Mouse (Mus musculus) urinary bladder, postnatal 14 days (tissue): Measurements from ENCODE around the gene Eif3c.

Source experiments
- DNase-seq: peaks from one replicate; pipeline ENCODE4 v3.0.0; 2021; ENCODE audit warnings: low spot score

Eif3c gene

DNA sequence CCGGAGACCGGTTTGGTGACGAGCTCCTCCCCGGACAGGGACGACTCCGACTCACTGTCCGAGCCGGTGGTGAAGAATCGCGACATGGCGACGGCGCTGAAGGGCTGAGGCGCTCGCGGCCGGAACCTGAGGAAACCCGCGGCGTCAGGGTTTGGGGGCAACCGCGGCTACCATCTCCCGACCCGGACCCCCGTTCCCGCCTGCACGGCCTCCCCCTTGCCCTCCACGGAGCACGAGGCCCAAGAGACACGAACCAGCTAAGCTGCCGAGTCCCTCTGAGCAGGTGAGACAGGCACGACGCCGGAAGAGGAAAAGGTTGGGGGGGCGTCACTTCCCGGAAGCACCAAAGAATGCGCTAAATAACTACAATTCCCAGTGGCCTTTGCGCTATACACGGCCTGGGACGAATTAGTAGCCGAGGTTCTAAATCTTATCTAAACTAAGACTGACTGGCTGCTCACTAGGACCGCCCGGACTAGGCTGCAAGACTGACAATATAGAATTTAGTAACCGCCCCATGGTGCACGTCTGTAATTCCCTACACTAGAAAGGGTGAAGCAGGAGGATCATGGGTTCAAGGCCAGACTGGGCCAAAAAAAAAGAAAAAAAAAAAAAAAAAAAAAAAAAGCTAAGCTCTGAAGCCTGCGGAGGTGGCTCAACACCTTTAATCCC is at the start of gene Eif3c:
Gene Eif3c, minus strand, starts transcription at position 318 of the 672 bp plus-strand sequence.
- peak; percentile 84 for DNase-seq

DNA sequence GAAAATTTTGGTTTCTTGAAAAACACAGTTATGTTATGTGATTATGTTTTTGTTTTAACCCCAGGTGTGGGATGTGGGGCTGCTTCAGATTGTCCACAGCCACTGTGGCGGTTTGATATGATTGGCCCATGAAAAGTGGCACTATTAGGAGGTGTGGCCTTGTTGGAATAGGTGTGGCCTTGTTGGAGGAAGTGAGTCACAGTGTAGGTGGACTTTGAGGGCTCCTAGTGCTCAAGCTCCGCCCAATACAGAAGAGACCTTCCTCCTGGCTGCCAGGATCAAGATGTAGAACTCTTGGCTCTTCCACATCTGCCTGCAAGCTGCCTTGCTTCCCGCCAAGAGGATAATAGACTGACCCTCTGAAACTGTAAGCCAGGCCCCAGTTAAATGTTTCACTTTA is 46.5 kb upstream of the Eif3c start:
- no peak for DNase-seq

DNA sequence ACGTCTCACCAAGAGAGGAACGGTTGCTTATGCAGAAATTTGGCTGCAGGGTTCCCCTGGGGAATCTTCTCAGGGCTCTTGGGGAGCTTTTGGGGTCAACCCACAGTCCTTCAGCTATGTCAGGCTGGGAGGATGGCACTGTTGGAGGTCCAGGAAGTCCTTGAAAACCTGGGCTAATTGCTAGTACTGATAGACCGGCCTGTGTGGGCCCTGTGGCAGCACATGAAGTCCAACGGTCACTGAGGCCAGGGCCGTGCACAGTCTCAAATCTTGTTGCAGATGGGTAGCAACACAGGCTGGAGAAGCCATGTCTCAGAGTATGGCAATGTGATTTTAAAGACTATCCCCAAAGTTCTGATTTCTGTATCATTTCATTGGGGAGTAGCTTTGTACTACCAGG is 41.6 kb upstream of the Eif3c start:
- no peak for DNase-seq

DNA sequence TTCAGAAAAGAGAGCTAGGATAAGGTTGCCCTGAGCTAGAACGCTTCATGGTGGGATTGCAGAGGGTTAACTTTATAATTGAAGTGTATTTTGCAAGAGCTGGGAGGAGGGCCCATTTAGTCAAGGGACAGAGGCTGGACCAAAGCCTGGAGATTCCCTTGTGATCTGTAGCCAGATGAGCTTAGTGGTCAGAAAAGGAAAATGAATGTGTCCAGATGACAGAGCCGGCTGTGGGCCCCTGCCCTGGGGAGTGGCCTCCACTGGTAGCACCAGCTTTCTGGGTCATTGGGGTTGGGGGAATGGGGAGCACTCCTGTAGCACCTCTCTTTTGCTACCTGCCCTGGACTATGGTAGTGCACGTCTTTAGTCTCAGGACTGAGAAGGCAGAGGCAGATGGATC is 40.9 kb upstream of the Eif3c start:
- DNase-seq, result peak; percentile 79

DNA sequence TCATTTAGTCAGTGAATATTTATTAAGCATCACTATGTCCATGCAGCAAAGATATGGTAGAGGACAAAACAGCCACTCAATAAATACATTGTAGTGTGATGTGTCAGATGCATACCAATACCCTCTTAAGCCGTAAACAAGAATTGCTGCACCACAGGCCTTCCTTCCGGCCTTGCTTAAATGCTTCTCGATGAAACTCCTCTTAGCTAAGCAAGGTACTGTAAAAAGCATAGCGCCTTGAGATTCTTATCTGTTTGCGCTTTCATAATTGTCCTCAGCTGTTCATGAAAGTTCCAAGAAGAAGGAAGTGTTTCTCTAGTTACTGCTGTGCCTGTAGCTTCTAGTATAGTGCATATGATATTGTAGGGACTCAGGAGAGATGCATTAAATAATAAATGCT is 40.4 kb upstream of the Eif3c start:
- DNase-seq, result no peak

DNA sequence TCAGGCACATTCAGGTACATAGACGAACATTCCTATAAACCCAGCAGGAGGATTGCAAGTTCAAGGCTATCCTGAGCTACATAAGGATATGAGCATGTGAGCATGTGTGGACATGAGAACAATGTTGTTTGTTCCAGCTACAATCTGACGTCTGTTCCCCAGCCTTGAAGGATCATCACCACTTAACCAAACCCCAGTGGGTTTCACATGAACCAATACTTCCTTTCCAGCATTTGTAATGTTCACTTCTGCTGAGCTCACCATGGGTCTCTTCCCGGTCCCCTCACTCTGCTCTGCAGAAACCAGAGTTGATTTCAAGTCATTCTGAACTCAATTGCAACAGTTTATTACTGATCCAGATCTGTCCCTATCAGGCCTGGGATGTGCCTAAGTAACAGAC is 36.4 kb upstream of the Eif3c start:
- DNase-seq, result no peak

DNA sequence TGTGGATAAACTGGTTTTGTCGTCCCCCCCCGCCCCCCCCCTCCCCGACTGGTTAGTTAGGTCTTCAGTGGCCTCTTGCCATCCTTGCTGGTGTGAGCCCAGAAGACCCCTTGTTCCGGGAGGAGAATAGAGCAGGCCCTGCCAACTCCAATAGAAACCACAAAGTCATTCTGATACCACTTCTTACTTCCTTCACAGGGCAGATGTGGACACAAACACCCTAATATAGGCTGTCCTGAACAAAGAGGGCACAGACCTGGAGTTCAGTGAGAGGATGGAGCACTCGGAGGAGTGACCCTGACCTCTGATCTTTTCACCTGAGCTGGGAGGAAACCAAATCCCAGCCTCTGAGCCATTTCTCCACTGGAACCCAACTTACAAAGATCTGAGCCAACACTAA is 35.7 kb upstream of the Eif3c start:
- DNase-seq, result no peak

DNA sequence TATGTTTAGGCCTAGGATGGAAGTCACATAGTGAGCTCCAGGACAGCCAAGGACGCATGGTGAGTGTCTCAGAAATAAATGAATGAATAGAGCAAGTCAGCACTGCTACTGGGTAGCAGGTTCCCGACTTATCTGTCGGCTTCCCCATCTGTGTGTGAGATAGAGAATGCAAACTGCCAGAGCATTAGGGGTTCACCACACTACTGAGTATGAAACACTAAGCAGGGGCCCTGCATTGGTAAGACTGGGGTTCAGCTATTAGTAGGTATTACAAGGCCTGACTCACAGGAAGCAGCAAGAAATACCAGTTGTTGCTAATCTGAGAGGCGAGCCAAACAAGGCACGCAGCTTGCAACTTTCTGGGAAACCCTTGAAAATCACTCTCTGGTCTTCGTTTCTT is 32.7 kb upstream of the Eif3c start:
- no peak for DNase-seq

DNA sequence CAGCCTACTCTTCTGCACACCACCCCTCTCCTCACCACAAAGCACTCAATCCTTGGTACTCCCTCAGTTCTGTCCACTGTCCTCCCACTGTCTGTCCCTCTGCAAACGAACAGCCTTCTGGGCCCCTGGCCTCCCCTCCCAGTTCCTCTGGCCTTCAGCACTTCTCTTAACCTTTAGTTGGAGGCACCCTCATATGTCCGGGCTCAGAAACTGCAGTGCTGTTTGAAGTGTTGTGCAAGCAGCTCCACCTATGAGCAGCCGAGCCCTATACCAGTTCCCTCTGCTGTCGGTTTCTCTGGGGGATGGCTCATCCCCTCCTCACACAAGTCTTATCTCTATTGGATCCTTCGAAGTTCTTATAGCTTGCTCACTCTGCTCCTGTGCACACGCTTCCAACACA is 30.2 kb upstream of the Eif3c start:
- no peak for DNase-seq

DNA sequence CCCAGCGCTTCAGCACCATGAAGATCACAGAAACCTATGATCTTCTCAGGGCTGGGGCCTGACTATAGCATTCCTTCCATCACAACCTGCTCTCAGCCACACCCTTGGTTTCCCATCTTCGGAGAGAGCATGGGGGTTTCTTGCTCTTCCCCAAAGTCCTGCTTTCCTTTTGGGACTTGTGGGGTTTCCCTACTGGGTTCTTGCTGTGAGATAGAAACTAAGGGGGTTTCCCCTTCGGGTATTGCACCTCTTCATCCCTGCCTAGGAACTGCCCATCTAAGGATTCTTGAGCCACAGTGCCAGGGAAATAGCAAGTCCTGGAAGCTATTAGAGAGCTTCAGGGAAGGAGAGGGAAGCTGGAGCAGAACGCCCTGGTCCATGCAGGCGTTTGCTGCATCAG is 29.7 kb upstream of the Eif3c start:
- DNase-seq, result no peak

DNA sequence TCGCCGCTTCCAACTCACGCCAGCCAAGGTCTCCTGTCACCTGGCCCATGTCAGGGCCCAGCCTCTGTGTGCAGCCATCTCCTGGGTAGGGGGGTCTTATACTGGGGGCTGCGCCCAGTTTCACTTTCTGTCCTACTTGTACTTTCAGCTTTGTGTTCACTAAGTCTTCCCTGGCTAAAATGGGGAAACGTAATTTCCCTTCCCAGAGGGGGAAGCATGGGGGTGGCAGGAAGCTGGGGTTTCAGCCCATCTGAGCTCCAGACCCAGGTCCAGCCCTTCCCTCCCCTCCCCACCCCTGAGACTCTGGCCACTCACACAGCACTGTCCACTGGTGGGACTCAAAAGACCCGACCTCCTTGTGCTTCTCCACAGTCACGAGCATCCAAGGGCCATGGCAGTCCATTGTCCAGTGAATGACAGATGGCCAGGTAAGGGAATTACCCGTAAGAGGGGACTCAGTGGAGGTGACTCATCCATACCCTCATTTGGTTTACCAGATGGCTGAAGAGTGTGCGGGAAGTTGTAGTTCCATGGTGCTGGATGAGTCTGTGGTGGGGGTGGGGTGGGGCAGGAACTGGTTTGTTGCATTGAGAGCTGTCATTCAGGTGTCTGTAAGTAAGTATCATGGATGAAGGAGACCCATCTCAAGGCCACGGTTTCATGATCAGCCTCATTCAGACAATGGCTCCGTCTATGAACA is 28.8 kb upstream of the Eif3c start, which contains the start of gene Il27:
Gene Il27, minus strand, starts transcription at position 80 of the 700 bp plus-strand sequence.
- DNase-seq, result no peak

DNA sequence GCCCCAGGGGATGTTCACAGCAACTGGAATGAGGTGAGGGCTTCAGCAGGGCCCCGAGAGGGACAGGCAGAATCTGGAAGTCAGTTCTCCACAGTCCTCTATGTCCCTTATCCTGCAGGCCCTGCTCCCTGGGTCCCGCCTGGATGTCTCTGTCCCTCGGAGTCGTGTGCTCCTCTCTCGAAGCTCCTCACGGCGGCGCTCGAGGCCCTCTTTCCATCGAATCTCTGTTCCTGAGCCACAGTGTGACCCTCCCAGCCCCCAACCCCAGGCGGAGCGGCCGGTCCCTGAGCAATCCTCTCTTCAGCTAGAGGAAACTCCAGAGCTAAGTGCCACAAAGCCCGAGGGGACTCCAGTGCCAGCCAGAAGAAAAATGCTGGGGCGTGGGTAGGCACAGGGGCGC is 21.6 kb upstream of the Eif3c start:
- peak; percentile 75 for DNase-seq

DNA sequence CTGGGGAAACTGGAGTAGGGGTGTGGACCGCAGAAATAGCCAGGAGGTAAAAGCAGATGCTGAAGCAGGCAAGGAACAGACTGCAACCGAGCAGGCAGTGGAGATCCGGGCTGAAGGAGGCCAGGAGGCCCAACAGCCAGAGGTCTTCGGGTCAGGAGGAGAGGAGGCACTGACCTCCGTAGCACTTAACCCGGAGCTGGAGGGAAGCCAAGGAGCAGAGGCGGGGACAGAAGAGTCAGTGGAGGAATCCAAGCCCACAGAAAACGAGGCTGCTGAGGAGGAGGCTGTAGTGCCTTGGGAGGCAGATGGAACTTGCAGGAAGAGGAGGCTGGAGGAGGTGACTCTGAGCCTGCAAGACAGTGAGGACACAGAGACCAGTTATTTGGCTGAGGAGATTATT is 20.6 kb upstream of the Eif3c start:
- no peak for DNase-seq

DNA sequence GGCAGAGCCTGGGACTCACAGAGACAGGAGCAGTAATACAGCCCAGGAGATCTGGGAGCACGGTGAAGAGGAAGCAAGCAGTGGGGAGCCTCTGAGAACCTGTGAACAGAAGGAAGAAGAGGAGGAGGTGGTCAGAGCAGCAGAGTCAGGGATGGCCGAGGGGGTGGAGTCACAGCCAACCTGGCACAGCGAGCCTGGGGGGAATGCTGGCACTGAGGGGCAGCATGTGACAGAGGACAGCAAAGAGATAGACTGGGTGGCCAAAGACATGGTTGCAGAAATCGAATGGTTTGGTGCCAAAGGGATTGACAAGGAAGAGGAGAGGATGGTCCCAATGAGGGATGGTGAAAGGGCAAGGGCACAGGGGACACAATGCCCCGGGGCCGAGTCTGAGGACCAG is 19.5 kb upstream of the Eif3c start, which contains the start of gene Cln3:
Gene Cln3, minus strand, starts transcription at position 101 of the 400 bp plus-strand sequence.
- no peak for DNase-seq

DNA sequence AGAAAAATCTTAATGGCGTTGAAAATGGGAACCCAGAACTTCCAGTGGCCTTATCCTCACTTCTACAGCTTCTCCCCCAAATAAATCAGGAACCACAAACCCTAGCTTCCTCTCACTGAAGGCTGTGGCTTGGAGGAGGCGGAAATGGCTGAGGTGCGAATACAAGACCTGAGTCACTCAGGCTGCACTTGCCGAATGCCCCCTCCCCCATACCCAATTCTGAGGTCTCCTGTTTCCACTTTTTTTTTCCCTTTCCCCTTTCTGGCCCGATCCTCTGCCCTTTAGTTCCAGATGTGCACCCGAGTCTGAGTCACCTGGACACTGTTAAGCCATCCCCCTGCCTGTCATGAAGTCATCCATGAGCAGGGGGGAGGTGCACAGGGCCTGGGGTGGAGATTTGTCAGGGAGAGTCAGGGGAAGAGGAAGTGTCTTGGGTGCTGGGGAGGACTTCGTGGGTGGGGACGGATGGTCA is 18.3 kb upstream of the Eif3c start, which contains the start of gene Apobr:
Gene Apobr, plus strand, starts transcription at position 437 of the 472 bp plus-strand sequence.
- no peak for DNase-seq

DNA sequence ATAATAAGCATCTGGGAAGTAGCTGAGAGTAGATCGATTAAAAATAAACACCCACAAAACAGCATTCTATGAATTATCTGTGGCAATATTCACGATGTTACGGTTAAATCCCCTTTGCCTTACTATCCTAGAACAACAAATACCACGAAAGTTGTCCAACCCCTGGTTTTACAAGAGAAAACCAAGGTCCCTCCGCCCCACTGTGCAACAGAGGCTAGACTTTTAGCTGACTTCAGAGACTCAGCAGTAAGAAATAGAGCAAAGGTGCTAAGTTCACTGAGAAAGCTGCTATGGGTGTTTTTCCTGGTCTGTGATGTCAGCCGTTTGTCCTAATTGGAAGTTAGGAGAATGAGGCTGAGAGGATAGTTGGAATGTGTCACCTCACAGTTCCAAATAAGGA is 17.6 kb upstream of the Eif3c start:
- no peak for DNase-seq

DNA sequence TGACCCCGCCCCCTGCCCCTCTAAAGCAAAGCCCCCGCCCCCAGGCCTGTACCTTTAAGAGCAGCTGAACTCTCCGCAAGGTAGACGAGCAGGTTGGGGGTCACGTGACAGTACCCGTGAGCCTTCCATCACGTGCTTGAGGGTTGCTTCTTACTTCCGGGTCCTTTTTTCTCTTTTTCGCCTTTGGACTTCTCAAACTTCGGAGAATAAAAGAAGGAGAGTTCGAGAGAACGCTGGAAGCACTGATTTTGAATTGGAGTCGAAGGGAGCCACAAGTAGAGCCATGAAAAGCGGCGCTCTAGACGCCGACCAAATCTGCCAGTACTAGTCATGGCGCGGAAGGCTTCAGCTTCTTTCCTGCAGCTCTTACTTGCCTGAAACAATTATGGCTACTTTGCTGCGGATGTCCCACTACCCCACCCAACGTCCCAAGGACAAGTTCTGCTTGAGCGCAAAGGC is 17.1 kb upstream of the Eif3c start:
- DNase-seq, result peak; percentile 92

DNA sequence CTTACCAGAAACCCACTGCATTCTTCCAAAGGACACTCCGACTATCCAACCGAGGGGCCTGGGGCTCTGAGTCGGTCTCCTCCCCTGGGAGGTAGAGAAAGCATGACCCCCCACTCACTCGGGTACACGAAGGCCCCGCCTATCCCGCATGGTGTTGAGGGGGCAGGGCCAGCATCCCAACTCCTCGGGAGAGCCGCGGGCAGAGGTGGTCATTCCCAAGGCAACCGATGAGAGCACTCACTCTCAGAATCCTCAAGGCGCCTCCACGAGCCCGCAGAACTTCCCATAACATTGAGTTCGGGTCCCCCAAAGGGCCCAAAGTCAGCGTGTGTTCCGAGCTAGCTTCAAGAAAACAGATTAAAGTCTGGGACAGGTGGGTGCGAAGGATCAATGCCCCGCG is 16.5 kb upstream of the Eif3c start:
- DNase-seq, result peak; percentile 31

DNA sequence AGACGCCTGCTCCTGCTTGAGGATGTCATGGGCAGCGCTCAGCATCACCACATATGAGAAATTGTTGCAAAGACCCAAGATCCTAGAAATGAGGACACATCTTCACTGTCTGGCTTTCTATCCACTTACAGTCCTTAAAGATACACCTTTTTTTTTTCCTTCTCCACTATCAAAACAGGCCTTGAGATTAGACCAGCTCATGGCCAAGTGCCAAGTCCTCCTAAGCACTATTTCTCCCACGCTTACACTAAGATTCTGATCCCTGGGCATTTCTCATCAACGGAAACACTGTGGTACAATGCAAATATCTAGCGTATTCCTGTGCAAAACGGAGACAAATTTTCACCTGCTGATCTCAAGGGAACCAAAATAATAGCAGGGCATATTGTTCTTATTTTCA is 15.4 kb upstream of the Eif3c start:
- no peak for DNase-seq

DNA sequence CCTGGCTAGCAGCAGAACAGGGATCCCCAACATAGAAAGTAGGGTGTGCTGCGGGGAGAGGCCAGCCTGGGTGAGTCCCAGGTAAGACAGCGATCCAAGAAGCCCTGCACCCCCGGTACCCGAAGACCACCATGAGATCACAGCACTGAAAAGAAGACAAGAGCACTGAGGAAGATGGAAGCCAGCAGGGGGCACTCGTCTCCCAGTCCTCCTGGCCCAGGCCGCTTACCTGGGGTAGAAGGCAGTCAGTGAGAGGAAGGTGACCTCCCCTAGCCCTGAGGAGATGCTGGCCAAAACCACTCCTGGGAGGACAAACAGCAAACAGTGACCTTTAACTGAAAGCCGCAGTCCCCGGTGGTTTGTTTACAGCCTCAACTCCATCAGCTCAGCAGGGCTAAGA is 13.0 kb upstream of the Eif3c start:
- peak; percentile 52 for DNase-seq

DNA sequence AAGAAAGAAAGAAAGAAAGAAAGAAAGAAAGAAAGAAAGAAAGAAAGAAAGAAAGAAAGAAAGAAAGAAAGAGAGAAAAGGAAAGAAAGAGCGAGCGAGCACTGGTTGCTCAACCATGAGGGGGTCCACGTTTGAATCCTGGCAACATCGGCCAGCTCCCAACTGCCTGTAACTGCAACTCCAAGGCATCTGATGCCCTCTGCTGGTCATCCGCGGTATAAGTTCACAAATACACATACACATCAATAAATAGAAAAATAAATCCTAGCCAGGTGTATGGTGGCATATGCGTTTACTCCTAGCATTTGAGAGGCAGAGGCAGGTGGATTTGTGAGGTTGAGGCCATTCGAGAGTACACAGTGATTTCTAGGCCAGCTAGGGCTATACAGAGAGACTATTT is 10.7 kb upstream of the Eif3c start:
- DNase-seq, result peak; percentile 60

DNA sequence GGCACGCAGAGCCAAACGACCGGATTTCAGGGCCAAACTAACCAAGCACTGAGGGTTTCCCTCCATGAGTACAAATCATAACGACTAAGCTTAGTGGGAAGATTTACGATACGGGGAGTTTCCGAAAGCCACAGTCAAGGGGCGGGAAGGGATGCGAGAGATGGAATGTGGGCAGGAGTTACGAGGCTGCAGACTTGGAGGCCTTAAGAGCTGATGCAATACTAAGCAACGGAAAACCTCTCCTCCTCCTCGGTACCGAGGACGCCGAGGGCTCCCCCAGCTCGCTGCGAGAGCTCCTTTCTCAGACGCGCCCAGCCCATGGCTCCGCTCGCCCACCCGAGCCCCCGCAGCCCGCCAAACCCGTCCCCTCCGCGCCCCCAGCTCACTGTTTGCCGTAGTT is 518 bp downstream of the Eif3c start:
- DNase-seq, result peak; percentile 35

DNA sequence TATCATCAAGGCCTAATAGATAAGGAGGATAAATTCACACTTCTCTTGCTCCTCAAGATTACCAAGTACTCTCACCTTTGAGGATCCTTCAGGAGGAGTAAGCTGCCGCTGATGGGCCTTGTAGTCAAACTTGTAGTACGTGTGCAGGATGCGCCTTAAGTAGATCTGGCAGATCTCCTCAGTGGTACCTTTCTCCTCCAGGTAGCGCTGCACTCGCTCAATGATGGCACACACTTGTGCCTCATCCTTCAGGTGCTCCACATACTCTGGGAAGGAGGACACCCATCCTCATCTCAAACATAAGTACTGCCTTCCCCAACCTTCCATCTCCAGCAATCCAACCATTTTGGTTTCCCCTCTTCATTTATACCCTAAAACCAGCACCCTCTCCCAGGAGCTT is 9.6 kb downstream of the Eif3c start:
- no peak for DNase-seq

DNA sequence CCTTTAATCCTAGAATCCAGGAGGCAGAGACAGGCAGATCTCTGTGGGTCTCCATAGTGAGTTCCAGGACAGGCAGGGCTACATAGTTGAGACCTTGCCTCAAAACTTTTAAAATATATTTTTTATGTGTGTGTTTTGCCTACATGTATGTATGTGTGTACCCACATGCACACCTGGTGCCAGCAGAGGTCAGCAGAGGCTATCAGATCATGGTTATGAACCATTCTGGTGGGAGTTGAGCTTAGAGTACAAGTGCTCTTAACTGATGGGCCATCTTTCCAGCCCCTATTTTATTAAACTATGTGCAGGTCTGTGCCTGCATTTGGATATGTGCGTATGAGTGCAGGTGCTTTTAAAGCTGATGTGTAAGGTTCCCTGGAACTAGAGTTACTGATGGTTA is 11.4 kb downstream of the Eif3c start:
- DNase-seq, result no peak
